Mouse (Mus musculus): Measurements from ENCODE around the gene Dut. TPM values are rescaled to one million over a fixed set of nuclear protein-coding genes. Genes with fewer than 3 reads are reported as not detected.
A peak's percentile ranks its signal among the peaks of the same experiment; 100 is the strongest.

The Dut gene
- polyA plus RNA-seq, 1 experiment from 2014 or later: 110 TPM

- Histone ChIP-seq H3K4me3 (ENCODE audit: low read length) (no peak overlapping the region), H3K36me3 (ENCODE audit: control insufficient read depth, insufficient read depth, low read length) (no peaks in the 10 kb centered on the region), H3K9me3 (ENCODE audit: control insufficient read depth, low read length) (no peaks in the 10 kb centered on the region), H3K4me1 (ENCODE audit: control insufficient read depth, insufficient read depth, low read length) (no peaks in the 10 kb centered on the region), H3K9ac (ENCODE audit: low read depth, low read length) (no peak overlapping the region), H3K27ac (ENCODE audit: low read length) (no peak overlapping the region), H3K4me2 (ENCODE audit: low read depth, low read length) (no peak overlapping the region), H3K27me3 (replicated peaks; ENCODE audit: control insufficient read depth, insufficient read depth, low read length) (no peaks in the 10 kb centered on the region)
- WGBS: 77% methylated on average over 11 of the region's 11 CpGs
- ATAC-seq: no peak
Measured at GRCm38 (mm10) chr2:125228472-125229409, 18.2 kb upstream of the Dut start.

- Histone ChIP-seq H3K9ac (ENCODE audit: low read depth, low read length) (no peak overlapping the region), H3K4me2 (ENCODE audit: low read depth, low read length) (no peak overlapping the region), H3K36me3 (ENCODE audit: control insufficient read depth, insufficient read depth, low read length) (no peaks in the 10 kb centered on the region), H3K4me3 (ENCODE audit: low read length) (no peak overlapping the region), H3K9me3 (ENCODE audit: control insufficient read depth, low read length) (no peaks in the 10 kb centered on the region), H3K27ac (ENCODE audit: low read length) (no peak overlapping the region), H3K27me3 (replicated peaks; ENCODE audit: control insufficient read depth, insufficient read depth, low read length) (no peaks in the 10 kb centered on the region), H3K4me1 (ENCODE audit: control insufficient read depth, insufficient read depth, low read length) (0 out of 2 replicates have a peak, but pooled peaks cover 3% of the 10 kb centered on the region)
- 86% methylated on average over 4 of the region's 4 CpGs for WGBS
- ATAC-seq: no peak
Measured at GRCm38 (mm10) chr2:125232183-125232582, 14.8 kb upstream of the Dut start.

GRCm38 (mm10) chr2:125233537-125233936 lies 13.5 kb upstream of the Dut start:
- ATAC-seq: no peak
- WGBS: 55% methylated on average over 2 of the region's 2 CpGs
- 0 out of 2 replicates have a peak, but pooled peaks cover 3% of the 10 kb centered on the region for H3K4me1 ChIP-seq (ENCODE audit: control insufficient read depth, insufficient read depth, low read length)
- no peak overlapping the region for H3K4me2 ChIP-seq (ENCODE audit: low read depth, low read length)
- H3K36me3 ChIP-seq (ENCODE audit: control insufficient read depth, insufficient read depth, low read length): no peaks in the 10 kb centered on the region
- H3K9ac ChIP-seq (ENCODE audit: low read depth, low read length): no peak overlapping the region
- no peaks in the 10 kb centered on the region for H3K27me3 ChIP-seq (replicated peaks; ENCODE audit: control insufficient read depth, insufficient read depth, low read length)
- no peak overlapping the region for H3K27ac ChIP-seq (ENCODE audit: low read length)
- H3K9me3 ChIP-seq (ENCODE audit: control insufficient read depth, low read length): no peaks in the 10 kb centered on the region
- H3K4me3 ChIP-seq (ENCODE audit: low read length): no peak overlapping the region

- Histone ChIP-seq H3K4me1 (ENCODE audit: control insufficient read depth, insufficient read depth, low read length) (0 out of 2 replicates have a peak, but pooled peaks cover 3% of the 10 kb centered on the region), H3K9me3 (ENCODE audit: control insufficient read depth, low read length) (no peaks in the 10 kb centered on the region), H3K9ac (ENCODE audit: low read depth, low read length) (no peak overlapping the region), H3K27me3 (replicated peaks; ENCODE audit: control insufficient read depth, insufficient read depth, low read length) (no peaks in the 10 kb centered on the region), H3K4me3 (ENCODE audit: low read length) (no peak overlapping the region), H3K4me2 (ENCODE audit: low read depth, low read length) (no peak overlapping the region), H3K36me3 (ENCODE audit: control insufficient read depth, insufficient read depth, low read length) (no peaks in the 10 kb centered on the region), H3K27ac (ENCODE audit: low read length) (no peak overlapping the region)
- ATAC-seq: no peak
- WGBS: 88% methylated on average over 2 of the region's 2 CpGs
Measured at GRCm38 (mm10) chr2:125234049-125234448, 12.9 kb upstream of the Dut start.

GRCm38 (mm10) chr2:125245545-125246285 lies 1.3 kb upstream of the Dut start:
- no peaks in the 10 kb centered on the region for H3K27me3 ChIP-seq (replicated peaks; ENCODE audit: control insufficient read depth, insufficient read depth, low read length)
- peaks cover 8% of the 10 kb centered on the region for H3K4me1 ChIP-seq (ENCODE audit: control insufficient read depth, insufficient read depth, low read length)
- ATAC-seq: no peak
- H3K36me3 ChIP-seq (ENCODE audit: control insufficient read depth, insufficient read depth, low read length): no peaks in the 10 kb centered on the region
- H3K4me2 ChIP-seq (ENCODE audit: low read depth, low read length): no peak overlapping the region
- H3K9ac ChIP-seq (ENCODE audit: low read depth, low read length): no peak overlapping the region
- WGBS: 78% methylated on average over 3 of the region's 3 CpGs
- no peak overlapping the region for H3K4me3 ChIP-seq (ENCODE audit: low read length)
- H3K9me3 ChIP-seq (ENCODE audit: control insufficient read depth, low read length): no peaks in the 10 kb centered on the region
- no peak overlapping the region for H3K27ac ChIP-seq (ENCODE audit: low read length)

GRCm38 (mm10) chr2:125246669-125247068 lies 321 bp upstream of the Dut start:
- Histone ChIP-seq H3K4me3 (ENCODE audit: low read length) (peak overlapping the region; percentile 83), H3K36me3 (ENCODE audit: control insufficient read depth, insufficient read depth, low read length) (no peaks in the 10 kb centered on the region), H3K4me2 (ENCODE audit: low read depth, low read length) (peak overlapping the region; percentile 84), H3K27me3 (replicated peaks; ENCODE audit: control insufficient read depth, insufficient read depth, low read length) (no peaks in the 10 kb centered on the region), H3K9me3 (ENCODE audit: control insufficient read depth, low read length) (no peaks in the 10 kb centered on the region), H3K9ac (ENCODE audit: low read depth, low read length) (peak overlapping the region; percentile 84), H3K4me1 (ENCODE audit: control insufficient read depth, insufficient read depth, low read length) (peaks cover 8% of the 10 kb centered on the region), H3K27ac (ENCODE audit: low read length) (peak overlapping the region; percentile 97)
- no peak; the same call in 1 of the 2 replicates for ATAC-seq
- WGBS: 15% methylated on average over 9 of the region's 9 CpGs

- peak overlapping the region; percentile 83 for H3K4me3 ChIP-seq (ENCODE audit: low read length)
- H3K9me3 ChIP-seq (ENCODE audit: control insufficient read depth, low read length): no peaks in the 10 kb centered on the region
- peaks cover 10% of the 10 kb centered on the region for H3K4me1 ChIP-seq (ENCODE audit: control insufficient read depth, insufficient read depth, low read length)
- peak overlapping the region; percentile 97 for H3K27ac ChIP-seq (ENCODE audit: low read length)
- H3K9ac ChIP-seq (ENCODE audit: low read depth, low read length): peak overlapping the region; percentile 84
- 0% methylated on average over 9 of the region's 9 CpGs for WGBS
- no peaks in the 10 kb centered on the region for H3K27me3 ChIP-seq (replicated peaks; ENCODE audit: control insufficient read depth, insufficient read depth, low read length)
- peaks cover 2% of the 10 kb centered on the region; the same call in 1 of the 2 replicates for H3K36me3 ChIP-seq (ENCODE audit: control insufficient read depth, insufficient read depth, low read length)
- no peak for ATAC-seq
- H3K4me2 ChIP-seq (ENCODE audit: low read depth, low read length): peak overlapping the region; percentile 84
Measured at GRCm38 (mm10) chr2:125247962-125248235, 909 bp downstream of the Dut start.

GRCm38 (mm10) chr2:125248256-125248655 lies 1.3 kb downstream of the Dut start:
- H3K27me3 ChIP-seq (replicated peaks; ENCODE audit: control insufficient read depth, insufficient read depth, low read length): no peaks in the 10 kb centered on the region
- ATAC-seq: no peak
- H3K27ac ChIP-seq (ENCODE audit: low read length): peak overlapping the region; percentile 97
- peaks cover 2% of the 10 kb centered on the region; the same call in 1 of the 2 replicates for H3K36me3 ChIP-seq (ENCODE audit: control insufficient read depth, insufficient read depth, low read length)
- H3K4me1 ChIP-seq (ENCODE audit: control insufficient read depth, insufficient read depth, low read length): peaks cover 10% of the 10 kb centered on the region
- H3K4me2 ChIP-seq (ENCODE audit: low read depth, low read length): peak overlapping the region; percentile 84
- H3K9ac ChIP-seq (ENCODE audit: low read depth, low read length): peak overlapping the region; percentile 84
- peak overlapping the region; percentile 83 for H3K4me3 ChIP-seq (ENCODE audit: low read length)
- no peaks in the 10 kb centered on the region for H3K9me3 ChIP-seq (ENCODE audit: control insufficient read depth, low read length)
- WGBS: 2% methylated on average over 8 of the region's 8 CpGs

- H3K4me3 ChIP-seq (ENCODE audit: low read length): peak overlapping the region; percentile 83; the same call in 1 of the 2 replicates
- peak overlapping the region; percentile 84 for H3K4me2 ChIP-seq (ENCODE audit: low read depth, low read length)
- peaks cover 3% of the 10 kb centered on the region; the same call in 1 of the 2 replicates for H3K9me3 ChIP-seq (ENCODE audit: control insufficient read depth, low read length)
- peaks cover 10% of the 10 kb centered on the region for H3K4me1 ChIP-seq (ENCODE audit: control insufficient read depth, insufficient read depth, low read length)
- 65% methylated on average over 4 of the region's 4 CpGs for WGBS
- no peak overlapping the region for H3K27ac ChIP-seq (ENCODE audit: low read length)
- no peak overlapping the region for H3K9ac ChIP-seq (ENCODE audit: low read depth, low read length)
- ATAC-seq: no peak
- H3K27me3 ChIP-seq (replicated peaks; ENCODE audit: control insufficient read depth, insufficient read depth, low read length): no peaks in the 10 kb centered on the region
- H3K36me3 ChIP-seq (ENCODE audit: control insufficient read depth, insufficient read depth, low read length): peaks cover 10% of the 10 kb centered on the region
Measured at GRCm38 (mm10) chr2:125249339-125249738, 2.3 kb downstream of the Dut start.

All from intestine, embryonic 16.5 days (tissue).